Mouse (Mus musculus): ENCODE results near the gene Ing2. TPM values are rescaled to one million over a fixed set of nuclear protein-coding genes. Genes with fewer than 3 reads are reported as not detected.
A peak's percentile ranks its signal among the peaks of the same experiment; 100 is the strongest.

The Ing2 gene
- total RNA-seq, 2 experiments from 2014 or later, result 10.4 to 14.0 TPM

GRCm38 (mm10) chr8:47674140-47674776 is 1.1 kb downstream of the Ing2 start:
- no peak for DNase-seq

- peak; percentile 96 for DNase-seq
Observed at GRCm38 (mm10) chr8:47673317-47674139, 1.8 kb downstream of the Ing2 start.

GRCm38 (mm10) chr8:47664231-47664785 is 11.0 kb downstream of the Ing2 start:
- DNase-seq, result no peak

- no peak for DNase-seq
Observed at GRCm38 (mm10) chr8:47663201-47663600, 12.2 kb downstream of the Ing2 start.

- no peak for DNase-seq
Observed at GRCm38 (mm10) chr8:47662716-47663115, 12.6 kb downstream of the Ing2 start.

GRCm38 (mm10) chr8:47660394-47660793 is 15.0 kb downstream of the Ing2 start:
- DNase-seq, result no peak

GRCm38 (mm10) chr8:47659463-47659862 is 15.9 kb downstream of the Ing2 start:
- no peak for DNase-seq

- DNase-seq, result no peak
Observed at GRCm38 (mm10) chr8:47654406-47654805, 20.9 kb downstream of the Ing2 start.

- no peak for DNase-seq
Observed at GRCm38 (mm10) chr8:47652737-47653076, 22.6 kb downstream of the Ing2 start.

GRCm38 (mm10) chr8:47651913-47652736 is 23.2 kb downstream of the Ing2 start:
- DNase-seq, result no peak

GRCm38 (mm10) chr8:47650853-47651252 is 24.5 kb downstream of the Ing2 start:
- no peak for DNase-seq

GRCm38 (mm10) chr8:47649551-47649950 is 25.8 kb downstream of the Ing2 start:
- no peak for DNase-seq

- DNase-seq, result no peak
Observed at GRCm38 (mm10) chr8:47642514-47643064, 32.8 kb downstream of the Ing2 start.

GRCm38 (mm10) chr8:47637152-47637551 is 38.2 kb downstream of the Ing2 start:
- no peak for DNase-seq

GRCm38 (mm10) chr8:47636032-47636431 is 39.3 kb downstream of the Ing2 start:
- DNase-seq, result no peak

GRCm38 (mm10) chr8:47634791-47635341 is 40.5 kb downstream of the Ing2 start:
- no peak for DNase-seq

- DNase-seq, result no peak
Observed at GRCm38 (mm10) chr8:47621144-47621543, 54.2 kb downstream of the Ing2 start.

Other genes with a start within 250 kb of the Ing2 start
- 10 to 100 TPM; 27.4 to 29.3 TPM for gene Stox2, start 229.2 kb downstream of the Ing2 start, total RNA-seq (2021)
- 10 to 100 TPM; 21.6 to 22.4 TPM for gene Trappc11, start 142.1 kb downstream of the Ing2 start, total RNA-seq (2021)
- 10 to 100 TPM; 45.6 to 49.7 TPM for gene Rwdd4a, start 141.9 kb downstream of the Ing2 start, total RNA-seq (2021)
- gene Cdkn2aip, start 38.4 kb upstream of the Ing2 start, total RNA-seq (2021), result 10 to 100 TPM in 1 of 2 experiments, 1 to 10 TPM in 1; 9.4 to 12.0 TPM
- gene Cldn24, start 146.6 kb upstream of the Ing2 start, total RNA-seq (2021), result not detected
- not detected for gene Cldn22, start 148.9 kb upstream of the Ing2 start, total RNA-seq (2021)

Measured in heart, postnatal 4 days (tissue).